12 mouse cellular contexts compared by ENCODE assay signal in genomic region chr11:28934449-28934848, GRCm38 (mm10).
DNase-seq lines count a peak whose midpoint lies in the region; ATAC-seq and TF ChIP-seq lines count a peak whose summit lies in the region.
"Had no signal": no experiment of that assay in that cellular context is flagged by ENCODE, and none has a peak within 500 bp of the region (broad histone marks: within the 10 kb centered on the region; RNA-seq: fewer than 3 reads in every experiment).

No protein-coding gene starts in this region.

- no peak overlapping the region for H3K9ac ChIP-seq in kidney, postnatal 0 days (ENCODE audit: low read depth, low read length)
- H3K9ac ChIP-seq in kidney, embryonic 15.5 days = no peak overlapping the region
- H3K9ac ChIP-seq in lung, postnatal 0 days (replicated peaks; ENCODE audit: low read depth) = no peak overlapping the region
- no peak overlapping the region for H3K9ac ChIP-seq in hindbrain, embryonic 13.5 days
- H3K9ac ChIP-seq: midbrain, embryonic 12.5 days had no signal

- H3K27ac ChIP-seq in kidney, postnatal 0 days = no peak overlapping the region
- H3K27ac ChIP-seq in kidney, embryonic 15.5 days = no peak overlapping the region
- no peak overlapping the region for H3K27ac ChIP-seq in lung, postnatal 0 days (ENCODE audit: low read length)
- no peak overlapping the region for H3K27ac ChIP-seq in hindbrain, embryonic 13.5 days
- H3K27ac ChIP-seq: limb, embryonic 10.5 days; midbrain, embryonic 12.5 days had no signal

- peak; percentile 12 for DNase-seq in adrenal gland, postnatal 10 days
- no peak for DNase-seq in adrenal gland, adult 18-20 months (ENCODE audit: low spot score in 2 of 2)
- no peak for DNase-seq in kidney, postnatal 0 days (ENCODE audit: low spot score)
- peak; percentile 23 for DNase-seq in lung, postnatal 0 days (ENCODE audit: low spot score)
- no peak for DNase-seq in lung, postnatal 25 days (ENCODE audit: low spot score)
- DNase-seq in embryo, embryonic 9.5 days (ENCODE audit: extremely low spot score) = peak; percentile 15

- H3K9me3 ChIP-seq in kidney, postnatal 0 days (replicated peaks; ENCODE audit: low read length) = no peaks in the 10 kb centered on the region
- H3K9me3 ChIP-seq in kidney, embryonic 15.5 days (replicated peaks) = no peaks in the 10 kb centered on the region
- no peaks in the 10 kb centered on the region for H3K9me3 ChIP-seq in lung, postnatal 0 days (ENCODE audit: low read length)
- no peaks in the 10 kb centered on the region for H3K9me3 ChIP-seq in hindbrain, embryonic 13.5 days
- H3K9me3 ChIP-seq: G1E; limb, embryonic 10.5 days; midbrain, embryonic 12.5 days had no signal

- H3K4me2 ChIP-seq in kidney, postnatal 0 days (ENCODE audit: low read length) = no peak overlapping the region
- H3K4me2 ChIP-seq in kidney, embryonic 15.5 days = no peak overlapping the region
- no peak overlapping the region for H3K4me2 ChIP-seq in lung, postnatal 0 days (replicated peaks; ENCODE audit: low read depth, low read length)
- H3K4me2 ChIP-seq in hindbrain, embryonic 13.5 days = no peak overlapping the region
- H3K4me2 ChIP-seq: midbrain, embryonic 12.5 days had no signal

- TF ChIP-seq CTCF in kidney, postnatal 0 days (IDR thresholded peaks at IDR 0.05; ENCODE audit: low read depth) = peak; percentile 63
- peak; percentile 64 for TF ChIP-seq CTCF in lung, postnatal 0 days (IDR thresholded peaks at IDR 0.05)

- no peaks in the 10 kb centered on the region for H3K36me3 ChIP-seq in kidney, postnatal 0 days (ENCODE audit: insufficient read depth, low read length)
- H3K36me3 ChIP-seq in kidney, embryonic 15.5 days = no peaks in the 10 kb centered on the region
- no peaks in the 10 kb centered on the region for H3K36me3 ChIP-seq in lung, postnatal 0 days (ENCODE audit: insufficient read depth, low read length)
- H3K36me3 ChIP-seq in hindbrain, embryonic 13.5 days = no peaks in the 10 kb centered on the region
- H3K36me3 ChIP-seq: G1E; limb, embryonic 10.5 days; midbrain, embryonic 12.5 days had no signal

- TF ChIP-seq EP300 in lung, postnatal 0 days (IDR thresholded peaks at IDR 0.05) = no peak

- no peak for ATAC-seq in kidney, postnatal 0 days (replicated peaks; ENCODE audit: low FRiP score, low read depth)
- no peak for ATAC-seq in kidney, embryonic 15.5 days (replicated peaks; ENCODE audit: low FRiP score)
- no peak for ATAC-seq in lung, postnatal 0 days
- ATAC-seq in hindbrain, embryonic 13.5 days (ENCODE audit: low FRiP score) = no peak

- H3K4me1 ChIP-seq in kidney, postnatal 0 days (replicated peaks; ENCODE audit: insufficient read depth, low read length) = no peaks in the 10 kb centered on the region
- H3K4me1 ChIP-seq in kidney, embryonic 15.5 days = no peaks in the 10 kb centered on the region
- H3K4me1 ChIP-seq in lung, postnatal 0 days (ENCODE audit: insufficient read depth, low read depth, low read length) = no peaks in the 10 kb centered on the region
- no peaks in the 10 kb centered on the region for H3K4me1 ChIP-seq in hindbrain, embryonic 13.5 days (replicated peaks)
- H3K4me1 ChIP-seq: limb, embryonic 10.5 days; midbrain, embryonic 12.5 days had no signal

- no peak overlapping the region for H3K4me3 ChIP-seq in kidney, postnatal 0 days (replicated peaks; ENCODE audit: low read depth, low read length)
- no peak overlapping the region for H3K4me3 ChIP-seq in kidney, embryonic 15.5 days (replicated peaks)
- H3K4me3 ChIP-seq in lung, postnatal 0 days (ENCODE audit: low read depth, low read length) = no peak overlapping the region
- no peak overlapping the region for H3K4me3 ChIP-seq in hindbrain, embryonic 13.5 days
- H3K4me3 ChIP-seq: erythroblast, embryonic 14.5 days; limb, embryonic 10.5 days; midbrain, embryonic 12.5 days had no signal

- H3K27me3 ChIP-seq in kidney, postnatal 0 days (ENCODE audit: insufficient read depth, low read length) = no peaks in the 10 kb centered on the region
- H3K27me3 ChIP-seq in kidney, embryonic 15.5 days = no peaks in the 10 kb centered on the region
- no peaks in the 10 kb centered on the region for H3K27me3 ChIP-seq in lung, postnatal 0 days (replicated peaks; ENCODE audit: insufficient read depth, low read length)
- no peaks in the 10 kb centered on the region for H3K27me3 ChIP-seq in hindbrain, embryonic 13.5 days
- H3K27me3 ChIP-seq: midbrain, embryonic 12.5 days had no signal

Comparison
In these comparisons a context has a peak if more than half of its experiments do, and no peak if none do; other contexts are left out.
1. DNase-seq: peak in adrenal gland, postnatal 10 days (single experiment), lung, postnatal 0 days (single experiment) and embryo, embryonic 9.5 days (single experiment); none in adrenal gland, adult 18-20 months (0 of 2), kidney, postnatal 0 days (single experiment) and lung, postnatal 25 days (single experiment).